Mouse (Mus musculus): ENCODE measurements around the gene Rabgap1l. TPM values are rescaled to one million over a fixed set of nuclear protein-coding genes. Genes with fewer than 3 reads are reported as not detected.

The Rabgap1l gene
- polyA plus RNA-seq, 1 experiment from 2014 or later = 27.6 TPM

DNA sequence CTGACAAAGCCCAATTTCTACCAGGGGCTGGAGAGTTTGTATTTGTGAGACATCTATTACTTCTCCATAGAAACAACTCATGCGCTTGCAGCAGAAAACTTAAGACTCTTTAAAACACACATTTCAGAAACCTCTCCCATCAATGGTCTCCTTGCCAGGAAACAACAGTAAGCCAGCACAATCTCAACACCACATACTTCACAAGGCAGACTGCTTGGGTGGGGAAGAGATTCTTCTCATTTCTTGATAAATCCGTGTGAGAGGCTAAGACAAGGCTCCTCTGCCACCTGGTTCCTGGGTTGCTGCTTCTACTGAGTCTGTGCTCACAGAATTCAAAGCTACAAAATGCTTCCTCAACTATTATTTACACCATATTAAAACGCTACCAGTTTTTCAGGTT, 543.2 kb downstream of the Rabgap1l start:
- 53% methylated on average over 3 of the region's 3 CpGs for WGBS (ENCODE audit: insufficient replicate concordance)
- Histone ChIP-seq H3K4me2 (ENCODE audit: low read depth, low read length) (no peak overlapping the region), H3K36me3 (ENCODE audit: control insufficient read depth, insufficient read depth) (no peaks in the 10 kb centered on the region), H3K27ac (ENCODE audit: low read length) (no peak overlapping the region), H3K27me3 (ENCODE audit: control insufficient read depth, insufficient read depth, low read depth, low read length) (no peaks in the 10 kb centered on the region), H3K4me1 (ENCODE audit: control insufficient read depth, low read depth, low read length) (no peaks in the 10 kb centered on the region), H3K9ac (ENCODE audit: low read depth, low read length) (no peak overlapping the region), H3K4me3 (ENCODE audit: low read depth, low read length) (no peak overlapping the region), H3K9me3 (replicated peaks; ENCODE audit: control insufficient read depth, low read length) (no peaks in the 10 kb centered on the region)
- no peak for ATAC-seq (ENCODE audit: low read depth)

DNA sequence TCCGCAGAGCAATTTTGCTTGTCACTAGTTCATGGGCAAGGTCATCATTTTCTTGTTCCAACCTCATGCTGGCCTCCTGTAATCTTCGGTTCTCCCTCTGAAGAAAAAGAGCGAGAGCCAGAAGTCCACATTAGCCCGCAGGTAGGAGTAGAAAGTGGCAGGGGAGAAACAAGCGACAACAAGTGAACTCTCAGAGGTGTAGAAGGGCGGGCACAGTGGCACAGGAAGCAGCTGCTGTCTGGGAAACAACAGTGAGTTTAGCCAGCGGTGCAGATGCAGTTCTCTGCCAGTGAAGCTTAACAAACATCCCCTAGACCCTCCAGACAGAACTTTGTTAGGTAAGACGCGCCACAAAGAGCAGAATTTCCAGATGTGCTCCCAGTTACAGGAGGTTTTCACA, 545.5 kb downstream of the Rabgap1l start:
- Histone ChIP-seq H3K27me3 (ENCODE audit: control insufficient read depth, insufficient read depth, low read depth, low read length) (no peaks in the 10 kb centered on the region), H3K27ac (ENCODE audit: low read length) (no peak overlapping the region), H3K9ac (ENCODE audit: low read depth, low read length) (no peak overlapping the region), H3K4me2 (ENCODE audit: low read depth, low read length) (no peak overlapping the region), H3K4me1 (ENCODE audit: control insufficient read depth, low read depth, low read length) (no peaks in the 10 kb centered on the region), H3K36me3 (ENCODE audit: control insufficient read depth, insufficient read depth) (no peaks in the 10 kb centered on the region), H3K4me3 (ENCODE audit: low read depth, low read length) (no peak overlapping the region), H3K9me3 (replicated peaks; ENCODE audit: control insufficient read depth, low read length) (no peaks in the 10 kb centered on the region)
- WGBS (ENCODE audit: insufficient replicate concordance) = 68% methylated on average over 9 of the region's 9 CpGs
- no peak for ATAC-seq (ENCODE audit: low read depth)

GRCm38 (mm10) chr1:160246844-160247243, 546.2 kb downstream of the Rabgap1l start:
- H3K36me3 ChIP-seq (ENCODE audit: control insufficient read depth, insufficient read depth) = no peaks in the 10 kb centered on the region
- H3K9ac ChIP-seq (ENCODE audit: low read depth, low read length) = no peak overlapping the region
- no peaks in the 10 kb centered on the region for H3K9me3 ChIP-seq (replicated peaks; ENCODE audit: control insufficient read depth, low read length)
- no peaks in the 10 kb centered on the region for H3K4me1 ChIP-seq (ENCODE audit: control insufficient read depth, low read depth, low read length)
- WGBS (ENCODE audit: insufficient replicate concordance) = 51% methylated on average over 4 of the region's 4 CpGs
- no peak for ATAC-seq (ENCODE audit: low read depth)
- H3K27ac ChIP-seq (ENCODE audit: low read length) = no peak overlapping the region
- H3K4me3 ChIP-seq (ENCODE audit: low read depth, low read length) = no peak overlapping the region
- no peaks in the 10 kb centered on the region for H3K27me3 ChIP-seq (ENCODE audit: control insufficient read depth, insufficient read depth, low read depth, low read length)
- no peak overlapping the region for H3K4me2 ChIP-seq (ENCODE audit: low read depth, low read length)

- 28% methylated on average over 2 of the region's 2 CpGs for WGBS (ENCODE audit: insufficient replicate concordance)
Measured at GRCm38 (mm10) chr1:160245954-160246353, 547.1 kb downstream of the Rabgap1l start.

GRCm38 (mm10) chr1:160244689-160245088, 548.3 kb downstream of the Rabgap1l start:
- H3K4me1 ChIP-seq (ENCODE audit: control insufficient read depth, low read depth, low read length) = no peaks in the 10 kb centered on the region
- H3K27me3 ChIP-seq (ENCODE audit: control insufficient read depth, insufficient read depth, low read depth, low read length) = no peaks in the 10 kb centered on the region
- H3K36me3 ChIP-seq (ENCODE audit: control insufficient read depth, insufficient read depth) = no peaks in the 10 kb centered on the region
- H3K4me3 ChIP-seq (ENCODE audit: low read depth, low read length) = no peak overlapping the region
- no peak overlapping the region for H3K9ac ChIP-seq (ENCODE audit: low read depth, low read length)
- H3K27ac ChIP-seq (ENCODE audit: low read length) = no peak overlapping the region
- no peaks in the 10 kb centered on the region for H3K9me3 ChIP-seq (replicated peaks; ENCODE audit: control insufficient read depth, low read length)
- WGBS (ENCODE audit: insufficient replicate concordance) = 77% methylated on average over 5 of the region's 5 CpGs
- H3K4me2 ChIP-seq (ENCODE audit: low read depth, low read length) = no peak overlapping the region
- no peak for ATAC-seq (ENCODE audit: low read depth)

More at GRCm38 (mm10) chr1:160245954-160246353, 547.1 kb downstream of the Rabgap1l start:
- no peak for ATAC-seq (ENCODE audit: low read depth)
- no peaks in the 10 kb centered on the region for H3K36me3 ChIP-seq (ENCODE audit: control insufficient read depth, insufficient read depth)
- no peak overlapping the region for H3K27ac ChIP-seq (ENCODE audit: low read length)
- H3K9ac ChIP-seq (ENCODE audit: low read depth, low read length) = no peak overlapping the region
- H3K4me3 ChIP-seq (ENCODE audit: low read depth, low read length) = no peak overlapping the region
- H3K4me1 ChIP-seq (ENCODE audit: control insufficient read depth, low read depth, low read length) = no peaks in the 10 kb centered on the region
- H3K9me3 ChIP-seq (replicated peaks; ENCODE audit: control insufficient read depth, low read length) = no peaks in the 10 kb centered on the region
- no peak overlapping the region for H3K4me2 ChIP-seq (ENCODE audit: low read depth, low read length)
- H3K27me3 ChIP-seq (ENCODE audit: control insufficient read depth, insufficient read depth, low read depth, low read length) = no peaks in the 10 kb centered on the region

- Histone ChIP-seq H3K36me3 (ENCODE audit: control insufficient read depth, insufficient read depth) (no peaks in the 10 kb centered on the region), H3K4me2 (ENCODE audit: low read depth, low read length) (no peak overlapping the region), H3K4me1 (ENCODE audit: control insufficient read depth, low read depth, low read length) (no peaks in the 10 kb centered on the region), H3K27me3 (ENCODE audit: control insufficient read depth, insufficient read depth, low read depth, low read length) (no peaks in the 10 kb centered on the region), H3K9ac (ENCODE audit: low read depth, low read length) (no peak overlapping the region), H3K9me3 (replicated peaks; ENCODE audit: control insufficient read depth, low read length) (no peaks in the 10 kb centered on the region), H3K27ac (ENCODE audit: low read length) (no peak overlapping the region), H3K4me3 (ENCODE audit: low read depth, low read length) (no peak overlapping the region)
- WGBS (ENCODE audit: insufficient replicate concordance) = 87% methylated on average over 2 of the region's 2 CpGs
- no peak for ATAC-seq (ENCODE audit: low read depth)
Measured at GRCm38 (mm10) chr1:160240091-160240490, 552.9 kb downstream of the Rabgap1l start.

DNA sequence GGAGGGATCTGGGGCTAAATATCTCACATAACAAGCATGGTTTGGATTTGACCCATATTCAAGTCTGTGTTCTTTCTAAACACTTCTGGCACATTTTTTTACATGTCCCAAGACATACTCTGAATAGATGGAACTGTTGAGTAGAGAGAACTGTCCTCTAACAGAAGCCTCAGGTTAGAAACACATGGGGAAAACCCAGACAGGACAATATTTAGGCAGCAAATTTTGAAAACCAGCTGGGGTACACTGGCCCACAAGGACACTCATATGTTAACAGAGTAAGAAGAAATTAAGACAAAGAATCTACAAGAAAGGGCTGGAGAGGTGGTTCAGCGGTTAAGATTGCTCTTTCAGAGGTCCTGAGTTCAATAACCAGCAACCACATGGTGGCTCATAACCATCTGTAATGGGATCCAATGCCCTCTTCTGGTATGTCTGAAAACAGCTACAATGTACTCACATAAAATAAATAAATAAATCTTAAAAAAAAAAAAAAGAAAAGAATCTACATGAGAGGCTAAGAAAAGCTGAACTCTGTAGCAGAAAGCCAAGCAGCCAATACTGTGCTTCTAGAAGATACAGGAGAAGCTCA, 554.1 kb downstream of the Rabgap1l start:
- H3K4me2 ChIP-seq (ENCODE audit: low read depth, low read length) = no peak overlapping the region
- no peak for ATAC-seq (ENCODE audit: low read depth)
- no peak overlapping the region for H3K4me3 ChIP-seq (ENCODE audit: low read depth, low read length)
- 89% methylated on average over 1 of the region's 1 CpGs for WGBS (ENCODE audit: insufficient replicate concordance)
- no peak overlapping the region for H3K9ac ChIP-seq (ENCODE audit: low read depth, low read length)
- no peaks in the 10 kb centered on the region for H3K4me1 ChIP-seq (ENCODE audit: control insufficient read depth, low read depth, low read length)
- no peak overlapping the region for H3K27ac ChIP-seq (ENCODE audit: low read length)
- no peaks in the 10 kb centered on the region for H3K27me3 ChIP-seq (ENCODE audit: control insufficient read depth, insufficient read depth, low read depth, low read length)
- no peaks in the 10 kb centered on the region for H3K36me3 ChIP-seq (ENCODE audit: control insufficient read depth, insufficient read depth)
- H3K9me3 ChIP-seq (replicated peaks; ENCODE audit: control insufficient read depth, low read length) = no peaks in the 10 kb centered on the region

GRCm38 (mm10) chr1:160237981-160238380, 555.0 kb downstream of the Rabgap1l start:
- Histone ChIP-seq H3K27ac (ENCODE audit: low read length) (no peak overlapping the region), H3K27me3 (ENCODE audit: control insufficient read depth, insufficient read depth, low read depth, low read length) (no peaks in the 10 kb centered on the region), H3K9ac (ENCODE audit: low read depth, low read length) (no peak overlapping the region), H3K4me2 (ENCODE audit: low read depth, low read length) (no peak overlapping the region), H3K36me3 (ENCODE audit: control insufficient read depth, insufficient read depth) (no peaks in the 10 kb centered on the region), H3K4me3 (ENCODE audit: low read depth, low read length) (no peak overlapping the region), H3K4me1 (ENCODE audit: control insufficient read depth, low read depth, low read length) (no peaks in the 10 kb centered on the region), H3K9me3 (replicated peaks; ENCODE audit: control insufficient read depth, low read length) (no peaks in the 10 kb centered on the region)
- ATAC-seq (ENCODE audit: low read depth) = no peak
- 90% methylated on average over 2 of the region's 2 CpGs for WGBS (ENCODE audit: insufficient replicate concordance)

- H3K27me3 ChIP-seq (ENCODE audit: control insufficient read depth, insufficient read depth, low read depth, low read length) = no peaks in the 10 kb centered on the region
- no peak overlapping the region for H3K4me3 ChIP-seq (ENCODE audit: low read depth, low read length)
- no peaks in the 10 kb centered on the region for H3K4me1 ChIP-seq (ENCODE audit: control insufficient read depth, low read depth, low read length)
- no peaks in the 10 kb centered on the region for H3K36me3 ChIP-seq (ENCODE audit: control insufficient read depth, insufficient read depth)
- H3K4me2 ChIP-seq (ENCODE audit: low read depth, low read length) = no peak overlapping the region
- no peak overlapping the region for H3K9ac ChIP-seq (ENCODE audit: low read depth, low read length)
- no peak overlapping the region for H3K27ac ChIP-seq (ENCODE audit: low read length)
- no peaks in the 10 kb centered on the region for H3K9me3 ChIP-seq (replicated peaks; ENCODE audit: control insufficient read depth, low read length)
- ATAC-seq (ENCODE audit: low read depth) = 0 out of 2 replicates have a peak, but pooled peaks have one; percentile 19
Measured at GRCm38 (mm10) chr1:160233921-160234320, 559.1 kb downstream of the Rabgap1l start.

Measured in liver, embryonic 16.5 days (tissue).